Mouse (Mus musculus): ENCODE results near the gene Ppp1r12c. TPM values are rescaled to one million over a fixed set of nuclear protein-coding genes. Genes with fewer than 3 reads are reported as not detected.
A peak's percentile ranks its signal among the peaks of the same experiment; 100 is the strongest.

Ppp1r12c gene
- polyA plus RNA-seq, 1 experiment, result 33.0 TPM

DNA sequence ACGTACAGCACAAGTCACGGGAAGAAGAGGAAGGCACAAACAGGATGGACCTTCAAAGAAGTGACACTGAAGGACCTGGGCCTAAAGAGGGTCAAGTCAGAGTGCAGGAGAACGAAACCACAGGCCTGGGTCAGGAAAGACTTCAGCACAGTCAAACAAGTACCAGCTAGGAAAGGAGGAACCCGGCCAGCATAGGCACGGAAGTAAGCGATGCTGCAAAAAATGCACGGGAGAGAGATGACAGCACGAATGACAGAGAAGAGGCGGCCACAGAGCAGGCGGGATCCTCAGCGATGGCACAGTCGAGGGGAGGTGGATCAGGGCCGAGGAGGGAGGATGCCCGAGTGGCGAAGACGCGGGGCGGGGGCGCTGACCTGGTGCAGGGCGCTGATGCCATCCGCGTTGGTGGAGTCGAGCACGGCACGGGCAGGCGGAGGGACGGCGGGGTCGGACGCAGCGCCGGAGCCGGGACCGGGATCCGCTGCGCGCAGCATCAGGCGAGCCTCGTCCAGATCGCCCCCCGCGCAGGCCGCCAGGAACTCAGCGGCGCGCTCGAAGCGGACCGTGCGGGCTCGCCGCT is 498 bp downstream of the Ppp1r12c start:
- TF ChIP-seq POLR2A (IDR thresholded peaks at IDR 0.05; ENCODE audit: low read depth, low read length) (no peak), CTCF (conservative IDR thresholded peaks at IDR 0.05; ENCODE audit: insufficient read depth, insufficient read length, low read depth, low read length) (no peak)
- Histone ChIP-seq H3K27me3 (replicated peaks; ENCODE audit: control insufficient read depth, insufficient read depth, low read length) (no peaks in the 10 kb centered on the region), H3K27ac (ENCODE audit: insufficient read depth, low read depth, low read length) (peak overlapping the region; percentile 74), H3K4me3 (ENCODE audit: insufficient read depth, low read depth, low read length) (peak overlapping the region; percentile 91), H3K4me1 (ENCODE audit: control insufficient read depth, insufficient read depth, low read length) (peaks cover 13% of the 10 kb centered on the region; the same call in 1 of the 2 replicates), H3K36me3 (ENCODE audit: control insufficient read depth, insufficient read depth, low read length) (no peaks in the 10 kb centered on the region)
- under 1% methylated on average over 42 of the region's 52 CpGs for WGBS
- DNase-seq, result peak; percentile 32

GRCm38 (mm10) chr7:4499034-4499433 is 2.4 kb downstream of the Ppp1r12c start:
- TF ChIP-seq POLR2A (IDR thresholded peaks at IDR 0.05; ENCODE audit: low read depth, low read length), result no peak
- TF ChIP-seq CTCF (conservative IDR thresholded peaks at IDR 0.05; ENCODE audit: insufficient read depth, insufficient read length, low read depth, low read length), result no peak
- H3K36me3 ChIP-seq (ENCODE audit: control insufficient read depth, insufficient read depth, low read length), result no peaks in the 10 kb centered on the region
- peaks cover 13% of the 10 kb centered on the region; the same call in 1 of the 2 replicates for H3K4me1 ChIP-seq (ENCODE audit: control insufficient read depth, insufficient read depth, low read length)
- no peak overlapping the region for H3K27ac ChIP-seq (ENCODE audit: insufficient read depth, low read depth, low read length)
- no peak overlapping the region for H3K4me3 ChIP-seq (ENCODE audit: insufficient read depth, low read depth, low read length)
- DNase-seq, result no peak
- no peaks in the 10 kb centered on the region for H3K27me3 ChIP-seq (replicated peaks; ENCODE audit: control insufficient read depth, insufficient read depth, low read length)
- 91% methylated on average over 4 of the region's 4 CpGs for WGBS

DNA sequence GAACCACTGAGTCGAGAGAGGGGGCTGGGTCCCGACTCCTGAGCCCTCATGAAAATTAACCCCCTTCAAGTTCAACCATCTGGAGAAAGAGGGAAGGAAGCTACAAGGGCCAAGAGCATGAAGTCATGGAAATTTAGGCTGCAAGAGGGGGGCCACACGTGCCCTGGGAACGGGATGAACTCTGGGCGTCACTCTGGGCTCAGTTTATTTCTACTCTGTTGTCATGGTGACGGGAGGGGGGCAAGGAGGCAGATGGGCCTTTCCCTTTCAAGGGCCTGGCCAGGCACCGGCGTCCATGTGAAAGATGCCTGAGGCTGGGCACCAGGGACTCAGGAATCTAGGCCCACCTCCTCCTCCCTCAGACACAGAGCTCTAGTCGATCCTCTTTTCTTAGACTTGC is 3.2 kb downstream of the Ppp1r12c start:
- peak overlapping the region; percentile 29; the same call in 1 of the 2 replicates for H3K27ac ChIP-seq (ENCODE audit: insufficient read depth, low read depth, low read length)
- TF ChIP-seq CTCF (conservative IDR thresholded peaks at IDR 0.05; ENCODE audit: insufficient read depth, insufficient read length, low read depth, low read length) (no peak), POLR2A (IDR thresholded peaks at IDR 0.05; ENCODE audit: low read depth, low read length) (no peak)
- H3K36me3 ChIP-seq (ENCODE audit: control insufficient read depth, insufficient read depth, low read length), result no peaks in the 10 kb centered on the region
- peaks cover 13% of the 10 kb centered on the region; the same call in 1 of the 2 replicates for H3K4me1 ChIP-seq (ENCODE audit: control insufficient read depth, insufficient read depth, low read length)
- DNase-seq, result peak; percentile 62
- no peak overlapping the region for H3K4me3 ChIP-seq (ENCODE audit: insufficient read depth, low read depth, low read length)
- 21% methylated on average over 9 of the region's 9 CpGs for WGBS
- H3K27me3 ChIP-seq (replicated peaks; ENCODE audit: control insufficient read depth, insufficient read depth, low read length), result no peaks in the 10 kb centered on the region

- 87% methylated on average over 9 of the region's 9 CpGs for WGBS
- Histone ChIP-seq H3K4me1 (ENCODE audit: control insufficient read depth, insufficient read depth, low read length) (peaks cover 13% of the 10 kb centered on the region; the same call in 1 of the 2 replicates), H3K36me3 (ENCODE audit: control insufficient read depth, insufficient read depth, low read length) (no peaks in the 10 kb centered on the region), H3K27ac (ENCODE audit: insufficient read depth, low read depth, low read length) (no peak overlapping the region), H3K4me3 (ENCODE audit: insufficient read depth, low read depth, low read length) (no peak overlapping the region), H3K27me3 (replicated peaks; ENCODE audit: control insufficient read depth, insufficient read depth, low read length) (no peaks in the 10 kb centered on the region)
- no peak for TF ChIP-seq POLR2A (IDR thresholded peaks at IDR 0.05; ENCODE audit: low read depth, low read length)
- no peak for TF ChIP-seq CTCF (conservative IDR thresholded peaks at IDR 0.05; ENCODE audit: insufficient read depth, insufficient read length, low read depth, low read length)
- DNase-seq, result no peak
These were observed 4.1 kb downstream of the Ppp1r12c start for GRCm38 (mm10) chr7:4497271-4497903.

GRCm38 (mm10) chr7:4496468-4496867 is 5.0 kb downstream of the Ppp1r12c start:
- no peaks in the 10 kb centered on the region for H3K36me3 ChIP-seq (ENCODE audit: control insufficient read depth, insufficient read depth, low read length)
- DNase-seq, result no peak
- WGBS, result 90% methylated on average over 3 of the region's 3 CpGs

GRCm38 (mm10) chr7:4493991-4494390 is 7.5 kb downstream of the Ppp1r12c start:
- TF ChIP-seq CTCF (conservative IDR thresholded peaks at IDR 0.05; ENCODE audit: insufficient read depth, insufficient read length, low read depth, low read length) (no peak), POLR2A (IDR thresholded peaks at IDR 0.05; ENCODE audit: low read depth, low read length) (no peak)
- 0 out of 2 replicates have a peak, but pooled peaks cover 5% of the 10 kb centered on the region for H3K4me1 ChIP-seq (ENCODE audit: control insufficient read depth, insufficient read depth, low read length)
- H3K4me3 ChIP-seq (ENCODE audit: insufficient read depth, low read depth, low read length), result no peak overlapping the region
- H3K36me3 ChIP-seq (ENCODE audit: control insufficient read depth, insufficient read depth, low read length), result no peaks in the 10 kb centered on the region
- no peak for DNase-seq
- no peaks in the 10 kb centered on the region for H3K27me3 ChIP-seq (replicated peaks; ENCODE audit: control insufficient read depth, insufficient read depth, low read length)
- WGBS, result 49% methylated on average over 1 of the region's 1 CpGs
- no peak overlapping the region for H3K27ac ChIP-seq (ENCODE audit: insufficient read depth, low read depth, low read length)

More at GRCm38 (mm10) chr7:4496468-4496867, 5.0 kb downstream of the Ppp1r12c start:
- no peaks in the 10 kb centered on the region for H3K27me3 ChIP-seq (replicated peaks; ENCODE audit: control insufficient read depth, insufficient read depth, low read length)
- H3K4me1 ChIP-seq (ENCODE audit: control insufficient read depth, insufficient read depth, low read length), result peaks cover 13% of the 10 kb centered on the region; the same call in 1 of the 2 replicates
- no peak overlapping the region for H3K4me3 ChIP-seq (ENCODE audit: insufficient read depth, low read depth, low read length)
- no peak for TF ChIP-seq POLR2A (IDR thresholded peaks at IDR 0.05; ENCODE audit: low read depth, low read length)
- no peak for TF ChIP-seq CTCF (conservative IDR thresholded peaks at IDR 0.05; ENCODE audit: insufficient read depth, insufficient read length, low read depth, low read length)
- no peak overlapping the region for H3K27ac ChIP-seq (ENCODE audit: insufficient read depth, low read depth, low read length)

All from kidney, adult 2 months (tissue).